ENCODE assay signal across 8 mouse cellular contexts in genomic region chr6:114921632-114922354, GRCm38 (mm10). TPM values are rescaled to one million over a fixed set of nuclear protein-coding genes. Genes with fewer than 3 reads are reported as not detected.
DNase-seq lines count a peak whose midpoint lies in the region; ATAC-seq lines count a peak whose summit lies in the region.

No protein-coding gene starts in this region.

- intact Hi-C loops in left cerebral cortex, postnatal 25 days (cut with DNase I), result loop anchor here (1.0 to 10.0 kb wide), 2 partner anchors 46 to 577 kb away; no protein-coding TSS in a partner anchor

- H3K4me1 ChIP-seq in intestine, embryonic 14.5 days (replicated peaks; ENCODE audit: control insufficient read depth, insufficient read depth, low read length), result peaks cover 27% of the 10 kb centered on the region

- peak; percentile 92 for ATAC-seq in intestine, embryonic 14.5 days (replicated peaks; ENCODE audit: low FRiP score, low TSS enrichment, low read depth)
- peak; percentile 80 for ATAC-seq in megakaryocyte-erythroid progenitor cell, adult 5-6 weeks (replicated peaks; ENCODE audit: low FRiP score, low TSS enrichment, poor library complexity, severe bottlenecking)

- peak; percentile 94 for DNase-seq in NIH3T3 (ENCODE audit: low read depth)
- peak; percentile 95 for DNase-seq in embryo, embryonic 11 days
- DNase-seq in gastrocnemius, postnatal 25 days, result peak; percentile 91
- peak; percentile 83 for DNase-seq in intestine, embryonic 14.5 days (ENCODE audit: low spot score)
- peak; percentile 71 to 91 for DNase-seq in left cerebral cortex, postnatal 25 days (ENCODE audit: low spot score in 2 of 2)
- DNase-seq in right cerebral cortex, postnatal 10 days (ENCODE audit: low spot score in 2 of 2), result peak; percentile 86 to 88
- DNase-seq in urinary bladder, postnatal 10 days (ENCODE audit: low spot score), result peak; percentile 39

- peak overlapping the region; percentile 95 for H3K9ac ChIP-seq in intestine, embryonic 14.5 days (ENCODE audit: low read length)

- 3% methylated on average over 15 of the region's 15 CpGs for WGBS in intestine, embryonic 14.5 days

- H3K36me3 ChIP-seq in intestine, embryonic 14.5 days (ENCODE audit: control insufficient read depth, insufficient read depth, low read length), result peaks cover 7% of the 10 kb centered on the region; the same call in 1 of the 2 replicates

- H3K4me2 ChIP-seq in intestine, embryonic 14.5 days (ENCODE audit: low read length), result peak overlapping the region; percentile 62

- peak overlapping the region; percentile 97 for H3K4me3 ChIP-seq in intestine, embryonic 14.5 days (ENCODE audit: low read depth, low read length)

- peak overlapping the region; percentile 83 for H3K27ac ChIP-seq in intestine, embryonic 14.5 days (ENCODE audit: low read depth)

- no peaks in the 10 kb centered on the region for H3K27me3 ChIP-seq in intestine, embryonic 14.5 days (replicated peaks; ENCODE audit: control insufficient read depth, insufficient read depth, low read length)

- H3K9me3 ChIP-seq in intestine, embryonic 14.5 days (ENCODE audit: control insufficient read depth, low read length), result no peaks in the 10 kb centered on the region

RNA-seq across cellular contexts. Expression of gene Vgll4, which starts 48.0 kb away (rescaled TPM):
- total RNA-seq in gastrocnemius, postnatal 25 days (2021), result 10 to 100 TPM; 13.3 to 13.9 TPM
- polyA plus RNA-seq in intestine, embryonic 14.5 days (2014; fragmentation: Nextera tagmentation; extraction: Ambion mirVana), result 72.0 and 82.9 TPM in 2 replicates
- total RNA-seq in left cerebral cortex, postnatal 25 days (2021), result 10 to 100 TPM; 50.7 to 62.5 TPM
- total RNA-seq in megakaryocyte-erythroid progenitor cell, adult 5-6 weeks (2014; fragmentation: Nextera tagmentation), result 19.1 and 28.6 TPM in 2 replicates
- total RNA-seq in megakaryocyte-erythroid progenitor cell, adult 5-6 weeks (2017), result 22.2 and 25.9 TPM in 2 replicates

Comparison
In these comparisons a context has a peak if more than half of its experiments do, and no peak if none do; other contexts are left out.
1. Peak in every context shown above with its lines: DNase-seq, ATAC-seq, H3K4me3 ChIP-seq and H3K27ac ChIP-seq.
2. DNase-seq: peak in every context shown above with its lines; median percentile 95 in embryo, embryonic 11 days; 94 in NIH3T3; 91 in gastrocnemius, postnatal 25 days; 87 in right cerebral cortex, postnatal 10 days; 83 in intestine, embryonic 14.5 days; 81 in left cerebral cortex, postnatal 25 days; 39 in urinary bladder, postnatal 10 days.